Mouse (Mus musculus) spleen, postnatal 4 days (tissue): ENCODE results near the gene Rgs11.
"Not testable (repeated sequence)": the region's sequence is repeated elsewhere in the genome, so short reads cannot be mapped to it uniquely, and the experiment has no call there.

Experiments
- DNase-seq, 2 experiments: peaks; one replicate each; pipeline ENCODE4 v3.0.0; 2022; ENCODE audit warnings: low spot score in 2 of 2

The Rgs11 gene

GRCm38 (mm10) chr17:26202737-26203136 is at the start of gene Rgs11:
Gene Rgs11, plus strand, starts transcription at chr17:26202951.
- peak; percentile 64 to 83 for DNase-seq

GRCm38 (mm10) chr17:26162736-26163135 is 40.0 kb upstream of the Rgs11 start:
- DNase-seq = no peak

GRCm38 (mm10) chr17:26168039-26168438 is 34.7 kb upstream of the Rgs11 start:
- DNase-seq = peak in 1 of 2 experiments; percentile 18

GRCm38 (mm10) chr17:26175248-26175647 is 27.5 kb upstream of the Rgs11 start:
- not testable (repeated sequence) for DNase-seq

GRCm38 (mm10) chr17:26178611-26179010 is 24.1 kb upstream of the Rgs11 start:
- DNase-seq = no peak

GRCm38 (mm10) chr17:26181179-26181578 is 21.6 kb upstream of the Rgs11 start:
- DNase-seq = no peak

- DNase-seq = no peak
Measured at GRCm38 (mm10) chr17:26187592-26187991, 15.2 kb upstream of the Rgs11 start.

GRCm38 (mm10) chr17:26188091-26188805 is 14.5 kb upstream of the Rgs11 start:
- DNase-seq = no peak

- DNase-seq = not testable (repeated sequence)
Measured at GRCm38 (mm10) chr17:26191486-26191885, 11.3 kb upstream of the Rgs11 start.

GRCm38 (mm10) chr17:26192481-26193190 is 10.1 kb upstream of the Rgs11 start:
- DNase-seq = no peak

- DNase-seq = peak; percentile 71 to 76
Measured at GRCm38 (mm10) chr17:26198892-26199291, 3.9 kb upstream of the Rgs11 start, which contains the start of gene Pdia2. Gene Pdia2, minus strand, starts transcription at chr17:26199087.

- peak in 1 of 2 experiments; percentile 47 for DNase-seq
Measured at GRCm38 (mm10) chr17:26200831-26201705, 1.7 kb upstream of the Rgs11 start.

GRCm38 (mm10) chr17:26201998-26202397 is 753 bp upstream of the Rgs11 start:
- DNase-seq = peak in 1 of 2 experiments; percentile 35

GRCm38 (mm10) chr17:26203321-26203811 is 615 bp downstream of the Rgs11 start:
- no peak for DNase-seq

- no peak for DNase-seq
Measured at GRCm38 (mm10) chr17:26204766-26205165, 2.0 kb downstream of the Rgs11 start.

- DNase-seq = no peak
Measured at GRCm38 (mm10) chr17:26206392-26206791, 3.6 kb downstream of the Rgs11 start.

- no peak for DNase-seq
Measured at GRCm38 (mm10) chr17:26207686-26208085, 4.9 kb downstream of the Rgs11 start, which contains the start of gene Arhgdig. Gene Arhgdig, minus strand, starts transcription at chr17:26207786.

- DNase-seq = no peak
Measured at GRCm38 (mm10) chr17:26212241-26212640, 9.5 kb downstream of the Rgs11 start.

- no peak for DNase-seq
Measured at GRCm38 (mm10) chr17:26212681-26213080, 9.9 kb downstream of the Rgs11 start.

- DNase-seq = no peak
Measured at GRCm38 (mm10) chr17:26221508-26221907, 18.8 kb downstream of the Rgs11 start.

GRCm38 (mm10) chr17:26225150-26225549 is 22.4 kb downstream of the Rgs11 start:
- no peak for DNase-seq

GRCm38 (mm10) chr17:26229776-26230175 is 27.0 kb downstream of the Rgs11 start:
- DNase-seq = no peak
